Mouse (Mus musculus): ENCODE data around the gene Parva.

GRCm38 (mm10) chr7:112466786-112467185 is 39.5 kb downstream of the Parva start:
- no peak for TF ChIP-seq USF1 (IDR thresholded peaks at IDR 0.05; ENCODE audit: low read depth)
- no peak for TF ChIP-seq TCF12 (IDR thresholded peaks at IDR 0.05; ENCODE audit: insufficient read depth, poor library complexity, severe bottlenecking)
- no peak for TF ChIP-seq POLR2A (IDR thresholded peaks at IDR 0.05; ENCODE audit: insufficient read length, low read depth)
- TF ChIP-seq MYOD1 (IDR thresholded peaks at IDR 0.05; ENCODE audit: control insufficient read depth in 1 of 3, insufficient read length in 2 of 3, low read depth in 2 of 3) = no peak
- no peak for TF ChIP-seq POLR2AphosphoS2 (IDR thresholded peaks at IDR 0.05; ENCODE audit: insufficient read length, low read depth)
- TF ChIP-seq TCF3 (IDR thresholded peaks at IDR 0.05; ENCODE audit: insufficient read length, low read depth) = no peak
- TF ChIP-seq E2F4 (IDR thresholded peaks at IDR 0.05; ENCODE audit: insufficient read depth) = no peak
- TF ChIP-seq MYOG (IDR thresholded peaks at IDR 0.05; ENCODE audit: control insufficient read depth in 1 of 3, insufficient read depth in 1 of 3, insufficient read length in 2 of 3, low read depth in 2 of 3) = no peak
- TF ChIP-seq MAX (IDR thresholded peaks at IDR 0.05; ENCODE audit: low read depth) = no peak
